Mouse (Mus musculus): ENCODE measurements around the gene Slc38a2. TPM values are rescaled to one million over a fixed set of nuclear protein-coding genes. Genes with fewer than 3 reads are reported as not detected.
A peak's percentile ranks its signal among the peaks of the same experiment; 100 is the strongest.

Slc38a2 gene
- polyA plus RNA-seq, 1 experiment from 2014 or later: 245 TPM

- DNase-seq (ENCODE audit: low spot score) (no peak), ATAC-seq (ENCODE audit: insufficient number of reproducible peaks, low FRiP score, low TSS enrichment, low read depth) (no peak)
- WGBS: 35% methylated on average over 17 of the region's 17 CpGs
- H3K4me2 ChIP-seq (ENCODE audit: low read depth, severe bottlenecking): no peak overlapping the region
- H3K9me3 ChIP-seq (ENCODE audit: control insufficient read depth, low read length): no peaks in the 10 kb centered on the region
- no peaks in the 10 kb centered on the region for H3K36me3 ChIP-seq (ENCODE audit: control insufficient read depth, insufficient read depth, low read length)
- H3K9ac ChIP-seq (ENCODE audit: low read length): no peak overlapping the region
- H3K4me1 ChIP-seq (ENCODE audit: control insufficient read depth, insufficient read depth, low read length): peaks cover 6% of the 10 kb centered on the region; the same call in 1 of the 2 replicates
- no peak overlapping the region for H3K4me3 ChIP-seq (ENCODE audit: low read depth, low read length)
- no peak overlapping the region for H3K27ac ChIP-seq (replicated peaks; ENCODE audit: low read depth, low read length)
- no peaks in the 10 kb centered on the region for H3K27me3 ChIP-seq (ENCODE audit: control insufficient read depth, insufficient read depth, low read length)
These were observed 41.8 kb downstream of the Slc38a2 start for GRCm38 (mm10) chr15:96657576-96658274.

- no peak overlapping the region for H3K9ac ChIP-seq (ENCODE audit: low read length)
- 83% methylated on average over 14 of the region's 14 CpGs for WGBS
- no peaks in the 10 kb centered on the region for H3K36me3 ChIP-seq (ENCODE audit: control insufficient read depth, insufficient read depth, low read length)
These were observed 44.0 kb downstream of the Slc38a2 start for GRCm38 (mm10) chr15:96655514-96655913.

GRCm38 (mm10) chr15:96654714-96655113 lies 44.8 kb downstream of the Slc38a2 start:
- DNase-seq (ENCODE audit: low spot score): no peak
- no peaks in the 10 kb centered on the region for H3K9me3 ChIP-seq (ENCODE audit: control insufficient read depth, low read length)
- ATAC-seq (ENCODE audit: insufficient number of reproducible peaks, low FRiP score, low TSS enrichment, low read depth): no peak
- H3K9ac ChIP-seq (ENCODE audit: low read length): no peak overlapping the region
- no peak overlapping the region for H3K4me3 ChIP-seq (ENCODE audit: low read depth, low read length)
- no peak overlapping the region for H3K27ac ChIP-seq (replicated peaks; ENCODE audit: low read depth, low read length)
- H3K4me1 ChIP-seq (ENCODE audit: control insufficient read depth, insufficient read depth, low read length): peaks cover 6% of the 10 kb centered on the region; the same call in 1 of the 2 replicates
- no peaks in the 10 kb centered on the region for H3K27me3 ChIP-seq (ENCODE audit: control insufficient read depth, insufficient read depth, low read length)
- H3K4me2 ChIP-seq (ENCODE audit: low read depth, severe bottlenecking): no peak overlapping the region
- no peaks in the 10 kb centered on the region for H3K36me3 ChIP-seq (ENCODE audit: control insufficient read depth, insufficient read depth, low read length)
- 39% methylated on average over 8 of the region's 8 CpGs for WGBS

More at GRCm38 (mm10) chr15:96655514-96655913, 44.0 kb downstream of the Slc38a2 start:
- Histone ChIP-seq H3K27ac (replicated peaks; ENCODE audit: low read depth, low read length) (no peak overlapping the region), H3K27me3 (ENCODE audit: control insufficient read depth, insufficient read depth, low read length) (no peaks in the 10 kb centered on the region), H3K4me2 (ENCODE audit: low read depth, severe bottlenecking) (no peak overlapping the region), H3K4me3 (ENCODE audit: low read depth, low read length) (no peak overlapping the region), H3K9me3 (ENCODE audit: control insufficient read depth, low read length) (no peaks in the 10 kb centered on the region), H3K4me1 (ENCODE audit: control insufficient read depth, insufficient read depth, low read length) (peaks cover 6% of the 10 kb centered on the region; the same call in 1 of the 2 replicates)
- no peak for DNase-seq (ENCODE audit: low spot score)
- ATAC-seq (ENCODE audit: insufficient number of reproducible peaks, low FRiP score, low TSS enrichment, low read depth): no peak

DNA sequence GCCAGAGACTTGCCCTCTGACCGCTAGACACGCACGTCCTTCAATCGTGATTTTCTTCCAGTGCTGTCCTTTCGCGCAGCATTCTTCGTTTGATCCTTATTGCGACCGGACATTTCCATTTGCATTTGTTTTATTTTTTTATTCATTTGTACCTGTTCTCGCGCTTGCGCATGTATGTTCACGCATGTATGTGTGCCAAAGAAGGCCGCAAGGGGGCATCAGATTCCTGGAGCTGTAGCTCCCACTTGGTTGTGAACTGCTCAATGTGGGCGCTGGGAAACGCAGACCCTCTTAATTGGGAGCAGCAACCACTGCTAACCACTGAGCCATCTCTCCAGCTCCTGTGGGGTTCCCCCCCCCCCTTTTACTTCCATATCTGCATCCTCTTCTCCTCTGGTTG lies 46.5 kb downstream of the Slc38a2 start:
- no peak overlapping the region for H3K4me2 ChIP-seq (ENCODE audit: low read depth, severe bottlenecking)
- H3K4me1 ChIP-seq (ENCODE audit: control insufficient read depth, insufficient read depth, low read length): peaks cover 3% of the 10 kb centered on the region; the same call in 1 of the 2 replicates
- ATAC-seq (ENCODE audit: insufficient number of reproducible peaks, low FRiP score, low TSS enrichment, low read depth) (no peak), DNase-seq (ENCODE audit: low spot score) (no peak)
- H3K27me3 ChIP-seq (ENCODE audit: control insufficient read depth, insufficient read depth, low read length): no peaks in the 10 kb centered on the region
- no peak overlapping the region for H3K9ac ChIP-seq (ENCODE audit: low read length)
- no peak overlapping the region for H3K27ac ChIP-seq (replicated peaks; ENCODE audit: low read depth, low read length)
- no peaks in the 10 kb centered on the region for H3K36me3 ChIP-seq (ENCODE audit: control insufficient read depth, insufficient read depth, low read length)
- no peaks in the 10 kb centered on the region for H3K9me3 ChIP-seq (ENCODE audit: control insufficient read depth, low read length)
- 96% methylated on average over 16 of the region's 16 CpGs for WGBS
- no peak overlapping the region for H3K4me3 ChIP-seq (ENCODE audit: low read depth, low read length)

DNA sequence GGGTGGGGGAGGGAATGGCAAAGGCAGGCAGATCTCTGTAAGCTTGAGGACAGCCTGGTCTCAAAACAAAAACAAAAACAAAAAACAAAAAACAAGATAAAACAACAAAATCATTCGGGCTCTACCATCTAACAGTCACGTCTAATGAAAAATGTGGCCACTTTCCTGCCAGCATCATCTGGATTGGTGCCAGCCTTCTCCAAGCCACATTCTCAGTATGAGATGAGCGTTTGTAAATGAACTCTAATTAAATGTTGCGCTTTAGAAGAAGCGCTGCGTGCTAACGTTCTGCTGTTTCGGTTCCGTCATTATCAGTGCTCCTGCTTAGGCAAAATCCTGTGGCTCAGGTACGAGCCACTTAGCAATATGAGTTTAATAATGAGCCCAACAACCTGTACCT lies 47.0 kb downstream of the Slc38a2 start:
- Histone ChIP-seq H3K27ac (replicated peaks; ENCODE audit: low read depth, low read length) (no peak overlapping the region), H3K9me3 (ENCODE audit: control insufficient read depth, low read length) (no peaks in the 10 kb centered on the region), H3K4me2 (ENCODE audit: low read depth, severe bottlenecking) (no peak overlapping the region), H3K9ac (ENCODE audit: low read length) (no peak overlapping the region), H3K4me3 (ENCODE audit: low read depth, low read length) (no peak overlapping the region), H3K27me3 (ENCODE audit: control insufficient read depth, insufficient read depth, low read length) (no peaks in the 10 kb centered on the region), H3K4me1 (ENCODE audit: control insufficient read depth, insufficient read depth, low read length) (peaks cover 6% of the 10 kb centered on the region; the same call in 1 of the 2 replicates), H3K36me3 (ENCODE audit: control insufficient read depth, insufficient read depth, low read length) (no peaks in the 10 kb centered on the region)
- DNase-seq (ENCODE audit: low spot score): no peak
- no peak for ATAC-seq (ENCODE audit: insufficient number of reproducible peaks, low FRiP score, low TSS enrichment, low read depth)
- WGBS: 89% methylated on average over 10 of the region's 10 CpGs

GRCm38 (mm10) chr15:96647376-96647775 lies 52.2 kb downstream of the Slc38a2 start:
- DNase-seq (ENCODE audit: low spot score): no peak
- no peak overlapping the region; the same call in 1 of the 2 replicates for H3K4me3 ChIP-seq (ENCODE audit: low read depth, low read length)
- no peaks in the 10 kb centered on the region for H3K27me3 ChIP-seq (ENCODE audit: control insufficient read depth, insufficient read depth, low read length)
- peak overlapping the region; percentile 24; the same call in 1 of the 2 replicates for H3K4me2 ChIP-seq (ENCODE audit: low read depth, severe bottlenecking)
- no peaks in the 10 kb centered on the region for H3K9me3 ChIP-seq (ENCODE audit: control insufficient read depth, low read length)
- peaks cover 5% of the 10 kb centered on the region; the same call in 1 of the 2 replicates for H3K4me1 ChIP-seq (ENCODE audit: control insufficient read depth, insufficient read depth, low read length)
- no peak overlapping the region for H3K9ac ChIP-seq (ENCODE audit: low read length)
- WGBS: 25% methylated on average over 11 of the region's 15 CpGs
- no peak for ATAC-seq (ENCODE audit: insufficient number of reproducible peaks, low FRiP score, low TSS enrichment, low read depth)
- no peaks in the 10 kb centered on the region for H3K36me3 ChIP-seq (ENCODE audit: control insufficient read depth, insufficient read depth, low read length)
- H3K27ac ChIP-seq (replicated peaks; ENCODE audit: low read depth, low read length): no peak overlapping the region

- Histone ChIP-seq H3K4me2 (ENCODE audit: low read depth, severe bottlenecking) (peak within 1 kb of the TSS; percentile 75), H3K4me3 (ENCODE audit: low read depth, low read length) (peak within 1 kb of the TSS; percentile 88), H3K27ac (replicated peaks; ENCODE audit: low read depth, low read length) (peak within 1 kb of the TSS; percentile 98), H3K9me3 (ENCODE audit: control insufficient read depth, low read length) (no peaks in the 10 kb centered on the region), H3K27me3 (ENCODE audit: control insufficient read depth, insufficient read depth, low read length) (no peaks in the 10 kb centered on the region), H3K9ac (ENCODE audit: low read length) (peak within 1 kb of the TSS; percentile 99), H3K4me1 (ENCODE audit: control insufficient read depth, insufficient read depth, low read length) (peaks cover 24% of the 10 kb centered on the region), H3K36me3 (ENCODE audit: control insufficient read depth, insufficient read depth, low read length) (peaks cover 3% of the 10 kb centered on the region; the same call in 1 of the 2 replicates)
- WGBS: under 1% methylated on average over 56 of the region's 70 CpGs
- peak; percentile 88 for DNase-seq (ENCODE audit: low spot score)
- ATAC-seq (ENCODE audit: insufficient number of reproducible peaks, low FRiP score, low TSS enrichment, low read depth): peak; percentile 86
These were observed 56.8 kb downstream of the Slc38a2 start, which contains the start of gene Slc38a1 for GRCm38 (mm10) chr15:96642436-96643405. Gene Slc38a1, minus strand, starts transcription at chr15:96642913.

DNA sequence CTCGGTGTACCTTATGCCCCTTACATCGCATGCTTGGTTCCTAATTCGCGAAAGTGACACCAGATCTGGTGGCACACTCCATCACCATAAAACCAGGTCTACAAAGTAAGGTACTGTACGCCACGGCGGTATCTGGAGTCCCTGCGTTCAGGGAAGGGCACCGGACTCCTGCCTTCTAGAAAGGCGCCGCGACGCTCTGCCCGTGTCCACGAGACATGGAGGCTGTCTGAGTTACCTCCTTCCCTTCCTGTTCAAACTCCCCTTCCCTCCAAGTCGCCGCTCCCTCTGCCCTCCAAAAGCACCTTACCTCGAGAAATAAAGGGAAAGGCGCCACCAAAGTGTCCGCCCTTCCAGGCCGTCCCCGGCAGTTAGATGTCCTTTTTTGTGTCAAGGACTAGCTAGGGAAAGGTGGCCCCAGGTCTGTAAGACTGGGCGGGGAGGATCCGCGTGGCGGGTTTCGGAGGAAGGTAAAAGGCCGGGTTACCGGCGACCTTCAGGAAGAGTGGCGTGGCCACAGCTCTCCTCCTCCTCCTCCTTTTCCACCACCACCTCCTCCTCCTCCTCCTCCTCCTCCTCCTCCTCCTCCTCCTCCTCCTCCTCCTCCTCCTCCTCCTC lies 57.6 kb downstream of the Slc38a2 start:
- DNase-seq (ENCODE audit: low spot score): peak; percentile 73
- peak overlapping the region; percentile 98 for H3K27ac ChIP-seq (replicated peaks; ENCODE audit: low read depth, low read length)
- ATAC-seq (ENCODE audit: insufficient number of reproducible peaks, low FRiP score, low TSS enrichment, low read depth): no peak
- H3K9me3 ChIP-seq (ENCODE audit: control insufficient read depth, low read length): no peaks in the 10 kb centered on the region
- peaks cover 8% of the 10 kb centered on the region; the same call in 1 of the 2 replicates for H3K36me3 ChIP-seq (ENCODE audit: control insufficient read depth, insufficient read depth, low read length)
- WGBS: under 1% methylated on average over 31 of the region's 31 CpGs
- peaks cover 19% of the 10 kb centered on the region; the same call in 1 of the 2 replicates for H3K4me1 ChIP-seq (ENCODE audit: control insufficient read depth, insufficient read depth, low read length)
- peak overlapping the region; percentile 88 for H3K4me3 ChIP-seq (ENCODE audit: low read depth, low read length)
- peak overlapping the region; percentile 75 for H3K4me2 ChIP-seq (ENCODE audit: low read depth, severe bottlenecking)
- H3K9ac ChIP-seq (ENCODE audit: low read length): peak overlapping the region; percentile 99
- no peaks in the 10 kb centered on the region for H3K27me3 ChIP-seq (ENCODE audit: control insufficient read depth, insufficient read depth, low read length)

Measured in limb, embryonic 11.5 days (tissue).